Mouse (Mus musculus) layer of hippocampus, adult 9-11 months (tissue): ENCODE measurements at regions not wholly inside any gene's neighbourhood (a gene's known extent, or its start where the extent isn't known, plus 50 kb on each side); places are given as distances from the start of the nearest gene placed in this dataset.

Source experiments
- DNase-seq: peaks from one replicate; pipeline ENCODE4 v3.0.0; 2022

- DNase-seq: no peak
These were observed 51.9 kb upstream of the Pde7b start for GRCm38 (mm10) chr10:20776640-20777413.

- DNase-seq: no peak
These were observed 51.0 kb upstream of the Pde7b start for GRCm38 (mm10) chr10:20775731-20776429.
